In the genomic region with DNA sequence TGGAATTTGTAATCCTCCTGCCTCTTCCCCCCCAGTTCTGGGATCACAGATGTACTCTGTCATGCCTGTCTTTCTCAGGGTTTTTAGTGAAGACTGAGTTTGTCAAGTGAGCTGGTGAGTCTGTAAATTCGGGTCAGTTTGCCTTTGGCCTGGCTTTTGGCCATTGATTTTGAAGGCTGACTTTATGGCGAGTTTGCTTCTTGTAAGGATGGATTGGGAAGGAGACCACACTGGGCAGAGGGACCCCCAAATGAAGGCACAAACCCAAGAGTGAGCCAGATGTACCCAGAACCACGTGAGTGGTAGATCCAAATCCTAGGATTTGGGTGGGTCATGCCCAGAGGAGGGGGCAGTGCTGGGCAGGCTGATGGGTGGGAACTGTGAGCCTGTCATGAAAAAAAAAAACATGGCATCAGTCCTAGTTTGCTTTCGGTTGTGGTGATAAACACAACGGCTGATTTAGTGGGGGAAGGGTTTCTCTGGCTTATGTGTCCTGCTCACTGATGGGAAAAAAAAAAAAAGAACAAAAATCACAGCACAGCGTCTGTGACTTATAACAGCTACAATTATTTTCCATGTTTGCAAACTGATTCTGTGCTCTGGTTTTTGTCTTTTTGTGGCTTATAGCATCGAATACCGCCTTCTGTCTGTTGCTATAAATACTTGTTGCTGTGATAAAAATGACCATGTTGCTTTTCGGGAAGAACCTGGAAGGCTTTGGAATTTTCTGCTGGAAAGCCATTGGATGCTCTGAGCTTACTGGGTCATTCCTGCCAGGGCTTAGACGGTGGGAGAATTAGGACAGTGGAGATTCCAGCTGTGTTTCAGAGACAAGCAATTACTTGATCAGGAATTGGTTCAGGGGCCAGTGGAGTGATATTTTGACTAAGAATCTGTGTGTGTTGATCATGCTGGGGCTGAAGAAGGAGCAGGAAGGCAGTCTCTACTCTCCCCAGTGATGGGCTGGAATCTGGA, we compare ENCODE assay signal across 13 mouse cellular contexts. TPM values are rescaled to one million over a fixed set of nuclear protein-coding genes. Genes with fewer than 3 reads are reported as not detected.
A peak's percentile ranks its signal among the peaks of the same experiment; 100 is the strongest.
DNase-seq lines count a peak whose midpoint lies in the region; ATAC-seq lines count a peak whose summit lies in the region.
"Had no signal": no experiment of that assay in that cellular context is flagged by ENCODE, and none has a peak within 500 bp of the region (broad histone marks: within the 10 kb centered on the region; RNA-seq: fewer than 3 reads in every experiment).

No protein-coding gene starts in this region.

- no peaks in the 10 kb centered on the region for H3K27me3 ChIP-seq in hindbrain, embryonic 14.5 days (ENCODE audit: control insufficient read depth, insufficient read depth, low read length)
- no peaks in the 10 kb centered on the region for H3K27me3 ChIP-seq in hindbrain, embryonic 12.5 days
- no peaks in the 10 kb centered on the region for H3K27me3 ChIP-seq in midbrain, embryonic 15.5 days (replicated peaks)
- H3K27me3 ChIP-seq in midbrain, embryonic 13.5 days, result no peaks in the 10 kb centered on the region
- no peaks in the 10 kb centered on the region for H3K27me3 ChIP-seq in heart, embryonic 14.5 days (ENCODE audit: control insufficient read depth, insufficient read depth, low read length)
- no peaks in the 10 kb centered on the region for H3K27me3 ChIP-seq in stomach, embryonic 16.5 days (ENCODE audit: control insufficient read depth, insufficient read depth, low read length)
- H3K27me3 ChIP-seq: liver, embryonic 13.5 days had no signal

- no peak for DNase-seq in hindbrain, embryonic 14.5 days (ENCODE audit: low spot score)
- no peak for DNase-seq in cerebellum, adult 8-10 months
- no peak for DNase-seq in adrenal gland, adult 8-10 months
- DNase-seq: cerebellum, adult 2 months; gastrocnemius, postnatal 36 days; liver, embryonic 13.5 days; right cerebral cortex, postnatal 4 days had no signal

- H3K27ac ChIP-seq in hindbrain, embryonic 14.5 days, result peak overlapping the region; percentile 57
- no peak overlapping the region for H3K27ac ChIP-seq in hindbrain, embryonic 12.5 days
- H3K27ac ChIP-seq in midbrain, embryonic 15.5 days, result peak overlapping the region; percentile 43; the same call in 1 of the 2 replicates
- H3K27ac ChIP-seq in midbrain, embryonic 13.5 days, result no peak overlapping the region
- peak overlapping the region; percentile 79 to 85 for H3K27ac ChIP-seq in heart, embryonic 14.5 days (replicated peaks in 1 of 2; ENCODE audit: control insufficient read depth in 1 of 2, insufficient read depth in 1 of 2, low read depth in 2 of 2, low read length in 2 of 2)
- peak overlapping the region; percentile 85 for H3K27ac ChIP-seq in stomach, embryonic 16.5 days (ENCODE audit: low read length)
- H3K27ac ChIP-seq: liver, embryonic 13.5 days had no signal

- H3K4me3 ChIP-seq in hindbrain, embryonic 14.5 days (replicated peaks; ENCODE audit: low read length), result no peak overlapping the region
- H3K4me3 ChIP-seq in hindbrain, embryonic 12.5 days, result no peak overlapping the region
- no peak overlapping the region for H3K4me3 ChIP-seq in midbrain, embryonic 15.5 days
- no peak overlapping the region for H3K4me3 ChIP-seq in midbrain, embryonic 13.5 days (replicated peaks)
- no peak overlapping the region for H3K4me3 ChIP-seq in heart, embryonic 14.5 days (ENCODE audit: control insufficient read depth in 1 of 2, insufficient read depth in 1 of 2, low read depth in 1 of 2, low read length in 2 of 2)
- H3K4me3 ChIP-seq in stomach, embryonic 16.5 days (replicated peaks; ENCODE audit: low read length), result no peak overlapping the region
- H3K4me3 ChIP-seq: liver, embryonic 13.5 days; myocyte had no signal

- ATAC-seq in hindbrain, embryonic 14.5 days (ENCODE audit: low FRiP score), result no peak
- no peak for ATAC-seq in hindbrain, embryonic 12.5 days (ENCODE audit: low FRiP score)
- ATAC-seq in midbrain, embryonic 15.5 days (replicated peaks), result no peak
- no peak for ATAC-seq in midbrain, embryonic 13.5 days
- no peak for ATAC-seq in heart, embryonic 14.5 days (ENCODE audit: insufficient number of reproducible peaks, insufficient read depth, low FRiP score, low read depth)
- no peak for ATAC-seq in stomach, embryonic 16.5 days (ENCODE audit: insufficient read depth, low FRiP score)

- no peak overlapping the region for H3K9ac ChIP-seq in hindbrain, embryonic 14.5 days
- H3K9ac ChIP-seq in hindbrain, embryonic 12.5 days, result no peak overlapping the region
- no peak overlapping the region for H3K9ac ChIP-seq in midbrain, embryonic 15.5 days
- H3K9ac ChIP-seq in midbrain, embryonic 13.5 days (replicated peaks), result no peak overlapping the region
- peak overlapping the region; percentile 25; the same call in 1 of the 2 replicates for H3K9ac ChIP-seq in heart, embryonic 14.5 days (ENCODE audit: low read length)
- no peak overlapping the region for H3K9ac ChIP-seq in stomach, embryonic 16.5 days (ENCODE audit: low read length)
- H3K9ac ChIP-seq: liver, embryonic 13.5 days had no signal

- 56% methylated on average over 10 of the region's 10 CpGs for WGBS in hindbrain, embryonic 14.5 days
- WGBS in hindbrain, embryonic 12.5 days, result 76% methylated on average over 10 of the region's 10 CpGs
- WGBS in midbrain, embryonic 15.5 days, result 64% methylated on average over 10 of the region's 10 CpGs
- WGBS in midbrain, embryonic 13.5 days, result 79% methylated on average over 10 of the region's 10 CpGs
- 25% methylated on average over 10 of the region's 10 CpGs for WGBS in heart, embryonic 14.5 days
- 42% methylated on average over 10 of the region's 10 CpGs for WGBS in stomach, embryonic 16.5 days

- H3K4me2 ChIP-seq in hindbrain, embryonic 14.5 days (replicated peaks), result no peak overlapping the region
- H3K4me2 ChIP-seq in hindbrain, embryonic 12.5 days (replicated peaks), result no peak overlapping the region
- H3K4me2 ChIP-seq in midbrain, embryonic 15.5 days, result no peak overlapping the region
- H3K4me2 ChIP-seq in midbrain, embryonic 13.5 days (replicated peaks), result no peak overlapping the region
- peak overlapping the region; percentile 40 for H3K4me2 ChIP-seq in heart, embryonic 14.5 days (ENCODE audit: low read length)
- H3K4me2 ChIP-seq in stomach, embryonic 16.5 days (ENCODE audit: low read depth, low read length), result no peak overlapping the region
- H3K4me2 ChIP-seq: liver, embryonic 13.5 days had no signal

- peaks cover 19% of the 10 kb centered on the region for H3K36me3 ChIP-seq in hindbrain, embryonic 14.5 days (replicated peaks; ENCODE audit: control insufficient read depth, insufficient read depth)
- peaks cover 27% of the 10 kb centered on the region for H3K36me3 ChIP-seq in hindbrain, embryonic 12.5 days
- peaks cover 7% of the 10 kb centered on the region; the same call in 1 of the 2 replicates for H3K36me3 ChIP-seq in midbrain, embryonic 15.5 days (replicated peaks)
- H3K36me3 ChIP-seq in midbrain, embryonic 13.5 days, result peaks cover 20% of the 10 kb centered on the region
- peaks cover 16% of the 10 kb centered on the region for H3K36me3 ChIP-seq in heart, embryonic 14.5 days (ENCODE audit: control insufficient read depth, insufficient read depth, low read length)
- no peaks in the 10 kb centered on the region for H3K36me3 ChIP-seq in stomach, embryonic 16.5 days (ENCODE audit: control insufficient read depth, insufficient read depth, low read length)
- H3K36me3 ChIP-seq: liver, embryonic 13.5 days had no signal

- no peaks in the 10 kb centered on the region for H3K9me3 ChIP-seq in hindbrain, embryonic 14.5 days (ENCODE audit: control insufficient read depth, low read length)
- no peaks in the 10 kb centered on the region for H3K9me3 ChIP-seq in hindbrain, embryonic 12.5 days (replicated peaks)
- H3K9me3 ChIP-seq in midbrain, embryonic 15.5 days, result no peaks in the 10 kb centered on the region
- H3K9me3 ChIP-seq in midbrain, embryonic 13.5 days, result no peaks in the 10 kb centered on the region
- H3K9me3 ChIP-seq in heart, embryonic 14.5 days (ENCODE audit: control insufficient read depth, low read length), result no peaks in the 10 kb centered on the region
- no peaks in the 10 kb centered on the region for H3K9me3 ChIP-seq in stomach, embryonic 16.5 days (replicated peaks; ENCODE audit: control insufficient read depth, low read length)
- H3K9me3 ChIP-seq: liver, embryonic 13.5 days had no signal

- H3K4me1 ChIP-seq in hindbrain, embryonic 14.5 days (replicated peaks; ENCODE audit: control insufficient read depth, insufficient read depth, low read length), result peaks cover 30% of the 10 kb centered on the region
- peaks cover 30% of the 10 kb centered on the region for H3K4me1 ChIP-seq in hindbrain, embryonic 12.5 days
- H3K4me1 ChIP-seq in midbrain, embryonic 15.5 days, result peaks cover 23% of the 10 kb centered on the region
- peaks cover 40% of the 10 kb centered on the region for H3K4me1 ChIP-seq in midbrain, embryonic 13.5 days (replicated peaks)
- H3K4me1 ChIP-seq in heart, embryonic 14.5 days (ENCODE audit: control insufficient read depth in 2 of 2, insufficient read depth in 2 of 2, low read length in 2 of 2), result peaks cover 41 to 63% of the 10 kb centered on the region in 2 experiments
- H3K4me1 ChIP-seq in stomach, embryonic 16.5 days (ENCODE audit: control insufficient read depth, insufficient read depth, low read length), result peaks cover 28% of the 10 kb centered on the region
- H3K4me1 ChIP-seq: liver, embryonic 13.5 days had no signal

RNA-seq across cellular contexts. Expression of gene Afap1, which starts 45.4 kb away (rescaled TPM):
- 70.8 and 72.3 TPM in 2 replicates for polyA plus RNA-seq in hindbrain, embryonic 14.5 days (2014; fragmentation: Nextera tagmentation; extraction: Ambion mirVana)
- polyA plus RNA-seq in hindbrain, embryonic 12.5 days (2016; fragmentation: Nextera tagmentation; extraction: Ambion mirVana), result 80.4 and 98.4 TPM in 2 replicates
- polyA plus RNA-seq in midbrain, embryonic 15.5 days (2015; fragmentation: Nextera tagmentation; extraction: Ambion mirVana), result 71.1 and 76.9 TPM in 2 replicates
- polyA plus RNA-seq in midbrain, embryonic 13.5 days (2015; fragmentation: Nextera tagmentation; extraction: Ambion mirVana), result 68.7 and 73.0 TPM in 2 replicates
- polyA plus RNA-seq in heart, embryonic 14.5 days (2014; fragmentation: Nextera tagmentation; extraction: Ambion mirVana), result 24.8 and 27.3 TPM in 2 replicates
- 19.2 and 20.4 TPM in 2 replicates for polyA plus RNA-seq in stomach, embryonic 16.5 days (2015; fragmentation: Nextera tagmentation; extraction: Ambion mirVana)
- total RNA-seq in adrenal gland, adult 8-10 months (2022), result 10 to 100 TPM; 15.9 to 32.3 (median 22.7) TPM

Comparison
In these comparisons a context has a peak if more than half of its experiments do, and no peak if none do; other contexts are left out.
1. H3K27ac ChIP-seq: peak in hindbrain, embryonic 14.5 days (single experiment), midbrain, embryonic 15.5 days (single experiment), heart, embryonic 14.5 days (2 of 2) and stomach, embryonic 16.5 days (single experiment); none in hindbrain, embryonic 12.5 days (single experiment) and midbrain, embryonic 13.5 days (single experiment).